Mouse (Mus musculus): ENCODE results near the gene Sun1. TPM values are rescaled to one million over a fixed set of nuclear protein-coding genes. Genes with fewer than 3 reads are reported as not detected.

The Sun1 gene
- total RNA-seq, 2 experiments from 2014 or later: 40.8 to 67.0 TPM

- no peak for ATAC-seq (ENCODE audit: poor library complexity, severe bottlenecking)
Observed at GRCm38 (mm10) chr5:139247767-139248166, 47.3 kb downstream of the Sun1 start.

DNA sequence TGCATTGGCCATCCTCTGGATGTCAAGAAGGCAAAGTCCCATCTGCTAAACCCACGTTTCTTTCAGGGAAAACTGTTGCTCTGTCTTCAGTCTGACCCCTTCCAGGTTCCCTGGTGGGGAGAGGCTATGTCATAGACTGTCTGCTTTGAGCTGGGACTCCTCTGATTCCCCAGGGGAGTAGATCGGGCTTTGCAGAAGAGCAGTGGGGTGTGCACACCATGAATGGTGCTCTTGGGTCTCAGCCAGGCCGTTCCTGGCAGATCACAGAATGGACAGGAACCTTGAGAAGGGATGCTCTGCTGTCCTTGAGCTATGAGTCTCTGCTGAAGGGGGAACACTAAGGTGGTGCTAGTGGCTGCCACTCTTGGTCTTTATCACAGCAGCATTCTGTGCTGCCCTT is 48.4 kb downstream of the Sun1 start:
- no peak for ATAC-seq (ENCODE audit: poor library complexity, severe bottlenecking)

DNA sequence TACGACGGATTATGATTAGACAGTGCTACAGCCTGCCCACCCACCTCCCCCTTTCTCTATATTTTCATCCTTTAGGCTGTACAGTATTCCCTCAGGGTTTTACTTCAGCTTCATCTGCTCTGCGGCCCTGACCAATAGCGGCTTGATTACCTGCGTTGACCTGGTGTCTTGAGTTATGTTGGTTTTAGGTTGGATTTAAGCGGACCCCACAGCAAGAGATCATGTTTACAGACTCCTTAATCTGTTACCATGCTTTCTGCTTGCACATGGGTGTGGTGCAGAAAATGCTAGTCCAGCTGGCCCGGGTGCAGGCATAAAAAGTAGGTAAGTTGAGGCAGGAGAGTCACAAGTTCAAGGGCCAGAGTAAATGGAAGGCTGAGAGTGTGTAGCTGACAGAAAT is 50.8 kb downstream of the Sun1 start:
- no peak for ATAC-seq (ENCODE audit: poor library complexity, severe bottlenecking)

DNA sequence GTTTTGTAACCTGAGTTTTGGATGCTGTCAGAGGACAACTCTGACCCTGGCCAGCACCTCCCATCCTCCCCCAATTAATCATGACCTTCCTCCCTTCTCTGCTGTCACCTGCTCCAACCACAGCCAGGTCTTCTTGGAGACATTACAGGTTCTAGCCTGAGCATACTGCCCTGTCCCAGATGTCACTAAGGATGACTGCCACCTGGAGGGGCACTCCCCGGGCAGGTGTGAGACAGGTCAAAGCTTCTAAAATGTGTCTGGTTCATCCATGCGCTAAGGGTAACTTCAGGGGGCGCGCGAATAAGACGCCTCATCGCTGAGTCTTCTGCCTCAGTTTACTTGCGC is 51.3 kb downstream of the Sun1 start:
- ATAC-seq (ENCODE audit: poor library complexity, severe bottlenecking): peak; percentile 6

- peak; percentile 81 for ATAC-seq (ENCODE audit: poor library complexity, severe bottlenecking)
Observed at GRCm38 (mm10) chr5:139252081-139252909, 51.9 kb downstream of the Sun1 start, which contains the start of gene Get4. Get4 (plus strand) TSS chr5:139252324.

DNA sequence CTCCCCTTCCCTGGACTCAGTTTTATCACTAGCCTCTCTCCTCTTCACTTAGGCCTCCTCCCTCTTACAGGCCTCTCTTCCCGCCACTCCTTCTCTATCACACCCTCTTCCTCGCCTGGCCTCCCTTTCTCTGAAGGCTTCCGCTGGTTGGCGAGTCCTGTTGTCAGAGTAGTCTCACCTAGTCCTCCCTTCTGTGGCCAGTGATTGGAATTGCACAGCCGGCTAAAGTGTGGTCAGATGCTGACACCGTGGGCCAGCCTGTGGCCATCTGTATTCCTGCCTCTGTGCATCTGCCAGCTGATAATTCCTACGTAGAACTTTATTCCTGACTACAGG is 52.4 kb downstream of the Sun1 start:
- peak; percentile 33 for ATAC-seq (ENCODE audit: poor library complexity, severe bottlenecking)

DNA sequence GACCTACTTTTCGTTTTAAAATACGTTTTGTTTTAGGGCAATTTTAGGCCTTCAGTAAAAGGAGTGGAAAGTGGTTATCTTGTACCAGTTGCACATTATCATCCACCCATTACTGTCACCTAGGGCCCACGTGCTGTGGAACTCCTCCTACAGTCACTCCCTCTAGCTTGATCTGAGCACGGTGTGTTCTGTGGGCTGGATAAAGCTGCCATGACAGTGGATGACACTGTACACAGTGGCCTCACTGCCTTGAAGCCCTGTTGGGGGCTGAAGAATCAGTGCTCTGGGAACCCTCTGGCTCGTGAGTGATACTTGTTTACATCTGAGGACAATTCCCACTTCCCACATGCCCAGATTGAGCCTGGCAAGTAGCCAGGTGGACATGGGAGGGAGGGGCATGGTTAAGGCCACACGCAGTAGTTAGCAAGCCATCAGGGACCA is 52.9 kb downstream of the Sun1 start:
- ATAC-seq (ENCODE audit: poor library complexity, severe bottlenecking): peak; percentile 16

DNA sequence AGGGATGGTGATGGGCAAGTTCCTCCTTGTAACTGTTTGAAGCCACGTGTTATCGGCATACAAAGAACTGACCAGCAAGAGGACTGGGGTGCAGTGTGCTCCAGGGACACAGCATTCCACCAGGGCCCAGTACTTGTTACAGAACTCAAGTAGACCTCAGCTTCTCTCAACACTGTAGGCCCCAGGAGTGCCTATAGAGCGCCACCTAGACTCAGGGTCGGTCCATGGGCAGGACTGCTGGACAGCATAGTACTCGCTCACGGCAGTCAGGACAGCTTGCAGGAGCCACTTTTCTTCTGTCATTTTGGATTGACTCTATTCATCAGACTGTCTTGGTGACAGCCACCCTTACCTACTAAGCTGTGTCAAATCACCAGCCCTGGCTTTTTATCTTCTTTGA is 54.5 kb downstream of the Sun1 start:
- ATAC-seq (ENCODE audit: poor library complexity, severe bottlenecking): no peak

- no peak for ATAC-seq (ENCODE audit: poor library complexity, severe bottlenecking)
Observed at GRCm38 (mm10) chr5:139255777-139256176, 55.3 kb downstream of the Sun1 start.

DNA sequence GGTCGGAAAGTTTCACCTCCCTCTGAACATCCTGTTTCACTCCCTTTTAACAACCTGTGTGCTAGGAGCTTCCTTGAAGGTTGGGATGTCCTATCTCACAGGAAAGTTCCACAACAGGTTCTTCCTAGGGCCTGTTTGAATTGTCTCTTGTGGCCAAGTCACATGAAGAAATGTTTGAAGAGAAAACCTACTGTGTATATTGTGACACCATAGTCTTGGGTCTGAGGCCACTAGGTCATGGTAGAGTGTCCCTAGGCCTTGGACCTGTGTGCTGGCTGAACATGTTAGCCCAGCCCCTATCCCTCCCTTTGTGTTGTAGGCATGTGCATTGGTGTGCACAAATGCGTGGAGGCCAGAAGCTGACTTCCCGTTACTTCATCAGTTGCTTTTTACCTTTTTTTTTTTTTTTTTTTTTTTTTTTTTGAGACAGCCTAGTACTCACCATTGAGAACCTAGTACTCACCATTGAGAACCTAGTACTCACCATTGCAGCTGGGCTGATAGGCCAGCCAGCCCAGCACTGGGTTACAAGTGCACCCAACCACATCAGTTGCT is 55.9 kb downstream of the Sun1 start:
- no peak for ATAC-seq (ENCODE audit: poor library complexity, severe bottlenecking)

DNA sequence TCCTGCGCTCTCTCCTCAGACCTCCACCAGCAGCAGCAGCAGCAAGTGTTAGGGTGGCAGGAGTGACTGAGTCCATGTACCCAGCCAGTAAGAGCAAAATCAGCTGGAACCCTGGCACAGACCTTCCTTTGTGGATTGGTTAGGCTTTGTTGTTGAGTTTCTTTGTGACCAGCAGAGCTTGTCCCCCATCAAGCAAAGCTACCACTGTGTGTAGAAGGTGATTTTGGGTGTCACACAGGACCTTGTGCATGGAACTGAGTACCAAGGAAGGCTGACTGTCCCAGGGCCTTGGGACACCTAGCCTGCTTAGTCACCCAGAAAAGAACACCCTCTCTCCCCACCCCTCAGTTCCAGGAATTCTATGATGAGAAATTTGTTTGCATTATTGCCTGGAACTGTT is 56.8 kb downstream of the Sun1 start:
- ATAC-seq (ENCODE audit: poor library complexity, severe bottlenecking): no peak

DNA sequence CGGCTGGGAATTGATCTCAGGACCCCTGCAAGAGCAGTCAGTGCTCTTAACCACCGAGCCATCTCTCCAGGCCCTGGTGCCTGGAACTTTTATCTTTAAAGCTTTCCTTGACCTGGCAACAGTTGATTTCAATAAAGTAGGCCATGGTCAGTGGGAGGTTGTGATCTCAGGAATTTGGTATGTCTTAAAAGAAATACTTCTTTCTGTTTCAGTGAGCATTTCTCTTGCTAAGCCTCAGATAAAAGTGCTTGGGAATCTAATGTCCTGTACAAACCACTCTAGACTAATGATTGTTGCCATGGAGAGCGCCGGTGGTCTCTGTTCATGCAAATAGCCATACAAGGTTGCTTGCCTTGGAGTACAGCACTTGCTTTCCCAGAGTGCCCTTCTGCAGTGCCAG is 57.4 kb downstream of the Sun1 start:
- no peak for ATAC-seq (ENCODE audit: poor library complexity, severe bottlenecking)

DNA sequence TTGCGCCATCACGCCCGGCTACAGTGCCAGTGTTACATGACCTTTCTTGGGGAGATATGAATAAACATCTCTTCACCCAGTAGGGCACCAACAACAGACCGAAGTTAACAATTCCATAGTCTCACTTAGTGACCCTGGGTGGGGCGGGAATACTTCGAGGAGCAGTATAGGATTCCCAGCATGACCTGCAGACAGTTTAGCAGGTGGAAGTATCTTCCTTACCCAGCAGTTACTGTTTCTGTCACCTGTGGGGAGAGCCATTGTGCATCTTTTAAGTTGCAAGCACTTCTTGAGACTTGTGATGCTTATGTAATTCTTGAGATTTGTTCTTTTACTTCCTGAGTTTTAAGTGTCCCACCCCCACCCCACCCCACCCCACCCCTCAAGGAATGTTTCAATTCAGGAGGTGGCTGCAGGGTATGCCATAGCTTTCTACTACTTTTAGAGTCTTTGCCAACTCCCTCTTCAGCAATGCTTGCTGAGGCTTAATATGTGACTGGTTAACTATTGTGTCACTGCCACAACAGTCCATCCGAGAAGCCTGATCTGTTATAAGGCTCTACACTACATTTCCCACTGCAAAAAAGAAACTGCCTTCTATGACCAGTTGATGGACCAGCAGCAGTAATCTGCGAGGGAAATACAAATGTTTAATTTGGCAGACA is 58.1 kb downstream of the Sun1 start:
- ATAC-seq (ENCODE audit: poor library complexity, severe bottlenecking): no peak

DNA sequence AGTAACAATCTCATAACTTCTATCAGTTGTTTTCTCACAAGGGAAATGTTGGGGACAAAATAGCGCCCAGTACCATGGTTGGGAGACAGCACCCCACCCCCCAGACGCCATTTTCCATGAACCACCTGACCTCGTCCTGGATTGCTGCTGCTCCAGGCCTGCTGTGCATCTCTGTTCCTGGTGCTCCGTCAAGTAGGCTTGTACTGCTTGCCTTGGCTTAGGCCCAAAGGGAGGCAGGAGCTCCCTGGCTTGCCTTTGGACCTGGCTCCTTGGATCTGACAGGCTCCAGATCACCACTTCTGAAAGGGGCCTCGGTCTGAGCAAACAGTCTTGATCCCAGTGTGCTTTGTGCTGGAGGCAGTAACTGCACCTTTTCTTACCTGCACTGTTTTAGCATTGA is 59.4 kb downstream of the Sun1 start:
- ATAC-seq (ENCODE audit: poor library complexity, severe bottlenecking): no peak

DNA sequence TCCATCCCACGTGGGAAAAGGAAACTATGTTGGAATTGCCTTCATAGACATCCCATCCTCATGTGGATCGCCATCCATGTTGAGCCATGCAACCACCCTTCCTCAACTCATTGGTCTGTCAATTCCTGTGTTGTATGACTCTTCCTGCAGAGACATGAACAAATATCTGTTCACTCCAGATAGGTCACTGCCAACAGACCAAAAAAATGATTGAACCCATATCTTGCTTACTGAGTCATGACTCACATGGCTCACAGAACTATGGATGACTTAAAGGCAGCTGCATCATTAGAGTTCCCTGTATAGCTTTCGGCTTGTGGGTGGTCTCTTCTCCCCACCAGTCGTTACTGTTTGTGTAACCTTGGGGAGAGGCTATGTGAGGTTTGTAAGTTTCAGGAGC is 61.0 kb downstream of the Sun1 start:
- no peak for ATAC-seq (ENCODE audit: poor library complexity, severe bottlenecking)

GRCm38 (mm10) chr5:139267661-139268060 is 67.2 kb downstream of the Sun1 start:
- no peak for ATAC-seq (ENCODE audit: poor library complexity, severe bottlenecking)

DNA sequence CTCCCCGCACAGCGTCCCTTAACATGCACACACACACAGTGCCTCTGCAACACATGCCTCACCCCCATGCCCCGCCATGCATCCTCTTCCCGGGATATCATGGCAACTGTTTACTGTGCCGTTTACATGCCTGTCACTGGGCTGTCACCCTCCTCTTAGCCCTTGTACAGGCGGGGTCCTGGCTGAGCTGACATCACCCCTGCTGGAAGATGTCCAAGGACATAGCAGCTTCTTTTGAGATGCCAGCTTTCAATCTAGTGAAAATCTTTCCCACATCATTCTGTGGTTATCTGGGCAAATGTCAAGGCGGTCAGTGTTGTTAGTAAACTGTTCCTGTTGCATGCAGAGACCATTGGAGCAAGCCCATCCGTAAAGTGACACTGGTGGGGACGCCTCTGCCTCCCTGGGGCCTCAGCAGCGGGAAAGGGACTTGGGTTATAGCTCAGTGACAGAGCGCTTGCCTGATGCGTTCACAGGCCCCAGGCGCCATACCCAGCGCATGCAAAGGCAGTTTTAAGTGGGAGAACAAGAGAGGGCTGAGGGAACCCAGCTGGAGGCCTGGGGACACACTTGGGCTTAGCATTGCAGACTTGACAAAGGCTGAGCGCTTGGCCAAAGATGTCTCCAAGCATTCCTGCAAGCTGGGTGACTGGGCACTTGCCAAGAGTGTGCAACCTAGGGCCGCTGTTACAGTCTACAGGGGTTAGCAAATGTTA is 70.5 kb downstream of the Sun1 start:
- no peak for ATAC-seq (ENCODE audit: poor library complexity, severe bottlenecking)

GRCm38 (mm10) chr5:139271994-139272554 is 71.6 kb downstream of the Sun1 start:
- ATAC-seq (ENCODE audit: poor library complexity, severe bottlenecking): no peak

DNA sequence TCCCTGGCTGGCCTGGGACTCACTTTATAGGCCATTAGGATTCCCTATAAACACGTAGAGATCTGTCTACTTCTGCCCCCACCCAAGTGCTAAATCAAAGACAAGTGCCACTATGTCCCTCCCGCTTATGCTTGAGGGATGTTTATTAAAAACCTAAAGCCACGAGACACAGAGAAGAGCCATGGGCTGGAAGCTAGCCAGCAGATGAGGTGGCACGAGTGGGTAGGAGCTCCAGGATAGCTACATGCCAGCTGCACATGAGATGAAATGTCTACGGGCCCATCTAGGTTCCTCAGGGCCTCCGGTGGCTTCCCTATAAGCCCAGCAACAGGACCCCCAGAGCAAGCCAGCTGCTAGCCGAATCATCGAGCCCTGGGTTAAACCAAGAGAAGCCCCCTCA is 76.8 kb downstream of the Sun1 start:
- no peak for ATAC-seq (ENCODE audit: poor library complexity, severe bottlenecking)

GRCm38 (mm10) chr5:139281373-139282112 is 81.1 kb downstream of the Sun1 start:
- no peak for ATAC-seq (ENCODE audit: poor library complexity, severe bottlenecking)

GRCm38 (mm10) chr5:139282191-139282590 is 81.8 kb downstream of the Sun1 start:
- ATAC-seq (ENCODE audit: poor library complexity, severe bottlenecking): peak; percentile 74
